Mouse (Mus musculus) liver, postnatal 0 days (tissue): ENCODE data around the gene Rabgap1l. TPM values are rescaled to one million over a fixed set of nuclear protein-coding genes. Genes with fewer than 3 reads are reported as not detected.
A peak's percentile ranks its signal among the peaks of the same experiment; 100 is the strongest.

Source experiments
- ATAC-seq: fragments of 200-750 bp; cut with Nextera tagmentation; 2 replicates; pipeline ENCODE4 v1.8.0; 2017; ENCODE audit warnings: mild to moderate bottlenecking, moderate library complexity
- DNase-seq: peaks from one replicate; pipeline ENCODE4 v3.0.0-alpha.2; 2016
- H3K27ac ChIP-seq: fragments of 300-500 bp; sonication (generic); 2 replicates; pipeline ENCODE4 v1.5.1; 2014; ENCODE audit warnings: antibody characterized with exemption, moderate library complexity, mild to moderate bottlenecking, low read depth
- H3K27me3 ChIP-seq: fragments of 300-500 bp; sonication (generic); 2 replicates; pipeline ENCODE4 v1.6.1; 2014; ENCODE audit warnings: low read length, control low read depth, mixed read lengths; ENCODE audit not compliant: insufficient read depth
- H3K36me3 ChIP-seq: fragments of 300-500 bp; sonication (generic); replicated peaks from 2 replicates; pipeline ENCODE4 v1.6.1; 2014; ENCODE audit warnings: mild to moderate bottlenecking, control low read depth, low read length, moderate library complexity, mixed read lengths; ENCODE audit not compliant: insufficient read depth
- H3K4me1 ChIP-seq: fragments of 300-500 bp; sonication (generic); 2 replicates; pipeline ENCODE4 v1.6.1; 2014; ENCODE audit warnings: antibody characterized with exemption, mild to moderate bottlenecking, control low read depth; ENCODE audit not compliant: insufficient read depth
- H3K4me2 ChIP-seq: fragments of 300-500 bp; sonication (generic); 2 replicates; pipeline ENCODE4 v1.6.1; 2014; ENCODE audit warnings: low read depth, mild to moderate bottlenecking, low read length, moderate library complexity, mixed read lengths
- H3K4me3 ChIP-seq: fragments of 300-500 bp; sonication (generic); 2 replicates; pipeline ENCODE4 v1.5.1; 2014; ENCODE audit warnings: low read depth, low read length
- H3K9ac ChIP-seq: fragments of 300-500 bp; sonication (generic); replicated peaks from 2 replicates; pipeline ENCODE4 v1.6.1; 2014; ENCODE audit warnings: mild to moderate bottlenecking, moderate library complexity
- H3K9me3 ChIP-seq: fragments of 300-500 bp; sonication (generic); 2 replicates; pipeline ENCODE4 v1.6.1; 2016; ENCODE audit warnings: mild to moderate bottlenecking, control low read depth, low read length, mixed read lengths
- CTCF ChIP-seq: sonication (generic); IDR thresholded peaks from 2 replicates; pipeline ENCODE4 v1.5.1; 2016; ENCODE audit warnings: antibody characterized with exemption, low read depth
- EP300 ChIP-seq: IDR thresholded peaks from 2 replicates; pipeline ENCODE4 v1.6.1; 2016; ENCODE audit warnings: antibody characterized with exemption, low read depth, mild to moderate bottlenecking
- whole genome bisulfite sequencing: fragments of 180-500 bp; shearing (Covaris S2); extraction: QIAGEN DNeasy Blood & Tissue Kit; methylation state at CpG from one replicate; pipeline ENCODE4 v1.1.7; 2014; ENCODE audit not compliant: insufficient replicate concordance; 5-methylcytosine and 5-hydroxymethylcytosine counted together
- polyA plus RNA-seq: library from polyadenylated mRNA; unstranded; fragments of >200 nt; fragmentation: Nextera tagmentation; extraction: Ambion mirVana; gene quantifications from 2 replicates; pipeline ENCODE4 v1.2.1, GENCODE M21; 2015

Gene Rabgap1l
- polyA plus RNA-seq, 1 experiment from 2014 or later = 21.6 TPM

- WGBS = 83% methylated on average over 1 of the region's 1 CpGs
- TF ChIP-seq EP300 (no peak), CTCF (no peak)
- no peak for DNase-seq
- Histone ChIP-seq H3K4me1 (no peaks in the 10 kb centered on the region), H3K9me3 (no peaks in the 10 kb centered on the region), H3K4me3 (no peak overlapping the region), H3K27me3 (no peaks in the 10 kb centered on the region), H3K4me2 (no peak overlapping the region), H3K27ac (no peak overlapping the region), H3K36me3 (no peaks in the 10 kb centered on the region), H3K9ac (no peak overlapping the region)
- ATAC-seq = no peak
Measured at GRCm38 (mm10) chr1:160774166-160774565, 18.8 kb downstream of the Rabgap1l start.

GRCm38 (mm10) chr1:160765565-160765964, 27.4 kb downstream of the Rabgap1l start:
- H3K4me3 ChIP-seq = no peak overlapping the region
- H3K9ac ChIP-seq = no peak overlapping the region
- ATAC-seq = no peak
- TF ChIP-seq EP300 (no peak), CTCF (no peak)
- 78% methylated on average over 2 of the region's 2 CpGs for WGBS
- no peak overlapping the region for H3K4me2 ChIP-seq
- H3K9me3 ChIP-seq = no peaks in the 10 kb centered on the region
- H3K36me3 ChIP-seq = no peaks in the 10 kb centered on the region
- H3K27ac ChIP-seq = no peak overlapping the region
- DNase-seq = no peak
- H3K27me3 ChIP-seq = no peaks in the 10 kb centered on the region
- no peaks in the 10 kb centered on the region for H3K4me1 ChIP-seq

- TF ChIP-seq CTCF (peak; percentile 87), EP300 (no peak)
- Histone ChIP-seq H3K9me3 (no peaks in the 10 kb centered on the region), H3K4me2 (no peak overlapping the region), H3K4me3 (no peak overlapping the region), H3K27ac (no peak overlapping the region), H3K4me1 (no peaks in the 10 kb centered on the region), H3K9ac (no peak overlapping the region), H3K36me3 (no peaks in the 10 kb centered on the region), H3K27me3 (no peaks in the 10 kb centered on the region)
- ATAC-seq = peak; percentile 65
- WGBS = 19% methylated on average over 3 of the region's 3 CpGs
- DNase-seq = peak; percentile 78
Measured at GRCm38 (mm10) chr1:160758243-160758642, 34.8 kb downstream of the Rabgap1l start.

- Histone ChIP-seq H3K4me2 (no peak overlapping the region), H3K9me3 (no peaks in the 10 kb centered on the region), H3K27ac (no peak overlapping the region), H3K36me3 (no peaks in the 10 kb centered on the region), H3K9ac (no peak overlapping the region), H3K4me1 (no peaks in the 10 kb centered on the region), H3K27me3 (no peaks in the 10 kb centered on the region), H3K4me3 (no peak overlapping the region)
- DNase-seq (no peak), ATAC-seq (no peak)
- no peak for TF ChIP-seq EP300
- TF ChIP-seq CTCF = no peak
Measured at GRCm38 (mm10) chr1:160755359-160755758, 37.7 kb downstream of the Rabgap1l start.

- H3K9me3 ChIP-seq = no peaks in the 10 kb centered on the region
- 0 out of 2 replicates have a peak, but pooled peaks cover 3% of the 10 kb centered on the region for H3K4me1 ChIP-seq
- TF ChIP-seq CTCF = no peak
- no peak for TF ChIP-seq EP300
- H3K27me3 ChIP-seq = no peaks in the 10 kb centered on the region
- no peak for DNase-seq
- no peak overlapping the region for H3K4me2 ChIP-seq
- no peak overlapping the region for H3K27ac ChIP-seq
- ATAC-seq = no peak
- WGBS = 65% methylated on average over 2 of the region's 2 CpGs
- H3K4me3 ChIP-seq = no peak overlapping the region
- H3K36me3 ChIP-seq = no peaks in the 10 kb centered on the region
- no peak overlapping the region for H3K9ac ChIP-seq
Measured at GRCm38 (mm10) chr1:160750629-160751028, 42.4 kb downstream of the Rabgap1l start.

GRCm38 (mm10) chr1:160746786-160747185, 46.2 kb downstream of the Rabgap1l start:
- no peak for TF ChIP-seq CTCF
- no peak for TF ChIP-seq EP300
- 45% methylated on average over 7 of the region's 7 CpGs for WGBS
- H3K4me2 ChIP-seq = no peak overlapping the region
- no peaks in the 10 kb centered on the region for H3K9me3 ChIP-seq
- H3K4me1 ChIP-seq = 0 out of 2 replicates have a peak, but pooled peaks cover 3% of the 10 kb centered on the region
- H3K36me3 ChIP-seq = no peaks in the 10 kb centered on the region
- H3K27me3 ChIP-seq = no peaks in the 10 kb centered on the region
- H3K4me3 ChIP-seq = no peak overlapping the region
- ATAC-seq (no peak), DNase-seq (peak; percentile 31)
- no peak overlapping the region for H3K27ac ChIP-seq
- no peak overlapping the region for H3K9ac ChIP-seq
